Mouse (Mus musculus) gastrocnemius, adult 8-10 months (tissue): ENCODE measurements around the gene Papss1. TPM values are rescaled to one million over a fixed set of nuclear protein-coding genes. Genes with fewer than 3 reads are reported as not detected.
"Not testable (repeated sequence)": the region's sequence is repeated elsewhere in the genome, so short reads cannot be mapped to it uniquely, and the experiment has no call there.

Experiments used
- DNase-seq, 2 experiments: peaks; one replicate each; pipeline ENCODE4 v3.0.0; 2022; ENCODE audit warnings: low spot score in 2 of 2
- total RNA-seq, 4 experiments: library from RNA; stranded (reverse); gene quantifications; 2 replicates each; pipeline ENCODE4 v1.2.4; 2022

Gene Papss1
- total RNA-seq, result 1 to 10 TPM; 2.8 to 4.0 (median 3.8) TPM

DNA sequence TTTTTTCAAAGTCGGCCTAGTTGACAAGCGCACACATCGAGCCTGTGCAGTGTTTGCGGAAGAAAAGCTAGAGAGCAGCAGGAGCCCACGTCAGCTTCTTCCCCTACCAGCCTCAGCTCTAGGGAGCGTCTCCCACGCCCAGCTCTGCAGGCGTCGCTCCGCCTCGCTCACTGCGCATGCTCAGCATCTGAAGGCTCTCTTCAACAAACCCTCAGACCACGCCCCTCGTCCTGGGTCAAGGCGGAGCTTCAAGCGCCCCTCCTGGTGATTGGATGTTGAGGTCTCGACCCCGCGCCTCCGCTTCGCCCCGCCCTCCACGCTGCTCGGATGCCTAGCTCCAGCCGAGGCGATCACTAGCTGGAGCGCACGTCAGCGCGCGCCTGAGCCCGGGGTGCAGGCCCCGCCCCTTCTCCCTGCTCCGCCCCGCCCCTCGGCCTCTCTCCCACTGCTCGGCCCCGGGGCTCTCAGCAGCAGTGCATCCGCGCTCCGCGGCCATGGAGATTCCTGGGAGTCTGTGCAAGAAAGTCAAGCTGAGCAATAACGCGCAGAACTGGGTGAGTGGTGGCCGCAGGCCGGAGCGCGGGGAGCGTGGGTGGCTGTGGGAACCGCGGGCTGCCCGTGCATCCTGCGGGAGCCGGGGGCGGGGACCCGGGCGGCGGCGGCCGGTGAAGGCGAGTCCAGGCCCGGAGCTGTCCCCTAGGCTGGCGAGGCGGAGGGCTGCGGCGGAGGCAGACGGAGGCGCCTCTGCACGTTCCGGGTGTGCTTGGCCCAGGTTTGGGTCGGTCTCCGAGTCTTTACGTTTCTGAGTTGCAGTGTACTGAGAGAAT, at the start of gene Papss1:
Gene Papss1 (plus strand): TSS at position 339 of the 827 bp plus-strand sequence.
- peak; percentile 100 for DNase-seq

GRCm38 (mm10) chr3:131516332-131516999, 48.1 kb upstream of the Papss1 start:
- DNase-seq, result no peak

DNA sequence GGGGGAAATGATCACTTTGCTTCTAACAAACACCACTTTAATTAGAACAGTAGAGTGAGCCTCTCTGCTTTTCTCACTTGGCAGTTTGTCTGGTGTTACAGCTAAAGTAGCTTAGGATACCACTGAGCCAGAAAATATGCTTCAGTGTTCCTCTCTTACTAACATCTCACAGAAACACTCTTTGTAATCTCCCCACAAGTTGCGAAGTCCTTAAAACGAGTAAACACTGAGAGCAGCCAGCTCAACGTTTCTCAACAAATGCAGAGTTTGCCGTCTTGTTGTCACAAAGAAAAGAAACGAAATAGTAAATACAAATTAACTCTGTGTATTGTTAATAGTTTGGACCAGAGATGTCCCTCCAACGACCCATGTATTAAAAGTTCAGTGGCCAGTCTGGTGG, 46.8 kb upstream of the Papss1 start:
- no peak for DNase-seq

- no peak for DNase-seq
These were observed 43.4 kb upstream of the Papss1 start for GRCm38 (mm10) chr3:131521206-131521605.

DNA sequence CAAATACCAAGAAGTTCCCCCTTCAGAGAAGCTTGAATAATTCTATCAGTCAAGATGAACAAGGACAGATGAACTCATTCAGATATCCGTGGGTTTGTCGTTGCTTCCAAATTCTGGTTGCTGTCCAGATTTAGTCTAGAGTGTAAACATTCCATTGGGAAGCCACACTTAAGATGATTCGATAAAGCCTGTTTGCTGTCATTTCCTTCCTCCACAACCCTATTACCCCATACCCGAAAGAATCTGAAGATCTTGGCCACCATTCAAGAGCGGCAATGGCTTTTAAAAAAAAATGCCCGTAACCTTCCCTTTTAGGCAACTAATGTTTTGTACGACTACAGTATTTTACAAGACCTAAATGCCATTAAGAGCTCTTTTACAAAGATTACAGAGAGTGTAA, 42.3 kb upstream of the Papss1 start:
- no peak for DNase-seq

DNA sequence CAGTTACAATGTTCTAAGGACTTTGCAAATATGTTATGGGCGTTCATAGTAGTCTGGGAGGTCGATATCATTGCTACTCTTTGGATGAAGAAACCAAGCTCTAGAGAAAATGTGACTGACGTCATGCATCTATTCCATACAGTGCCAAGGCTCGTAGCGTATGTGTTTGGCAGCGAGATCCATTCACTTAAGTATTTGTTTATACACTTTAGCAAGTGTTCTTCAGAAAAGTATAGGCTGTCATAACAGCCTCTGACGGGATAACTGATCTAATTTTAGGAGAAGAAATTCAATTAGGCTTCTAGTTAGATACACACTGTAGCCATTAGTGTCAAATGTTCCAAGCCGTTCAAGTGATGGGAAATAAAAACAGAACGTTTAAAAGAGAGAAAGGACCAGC, 40.8 kb upstream of the Papss1 start:
- DNase-seq, result no peak

- DNase-seq, result no peak
These were observed 40.4 kb upstream of the Papss1 start for GRCm38 (mm10) chr3:131524210-131524609.

DNA sequence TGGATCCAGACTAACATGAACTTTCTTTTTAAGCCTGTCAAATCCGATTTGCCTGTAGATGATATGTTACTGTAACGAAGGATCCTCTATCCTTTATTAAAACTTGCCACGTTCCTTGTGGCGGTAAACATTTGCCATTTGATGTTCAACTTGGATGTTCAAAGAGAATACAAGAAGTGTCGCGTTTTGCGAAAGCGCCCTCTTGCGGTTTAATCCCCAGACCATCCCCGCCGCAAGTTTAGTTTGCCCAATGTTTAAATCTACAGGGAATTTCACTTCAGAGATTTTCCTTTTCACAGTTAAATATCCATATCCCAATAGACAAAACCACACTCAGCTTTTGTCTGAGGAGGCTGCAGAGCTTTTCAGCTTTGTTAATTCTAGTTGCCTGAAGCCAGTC, 39.8 kb upstream of the Papss1 start:
- peak in 1 of 2 experiments; percentile 6 for DNase-seq

- no peak for DNase-seq
These were observed 39.3 kb upstream of the Papss1 start for GRCm38 (mm10) chr3:131525229-131525628.

DNA sequence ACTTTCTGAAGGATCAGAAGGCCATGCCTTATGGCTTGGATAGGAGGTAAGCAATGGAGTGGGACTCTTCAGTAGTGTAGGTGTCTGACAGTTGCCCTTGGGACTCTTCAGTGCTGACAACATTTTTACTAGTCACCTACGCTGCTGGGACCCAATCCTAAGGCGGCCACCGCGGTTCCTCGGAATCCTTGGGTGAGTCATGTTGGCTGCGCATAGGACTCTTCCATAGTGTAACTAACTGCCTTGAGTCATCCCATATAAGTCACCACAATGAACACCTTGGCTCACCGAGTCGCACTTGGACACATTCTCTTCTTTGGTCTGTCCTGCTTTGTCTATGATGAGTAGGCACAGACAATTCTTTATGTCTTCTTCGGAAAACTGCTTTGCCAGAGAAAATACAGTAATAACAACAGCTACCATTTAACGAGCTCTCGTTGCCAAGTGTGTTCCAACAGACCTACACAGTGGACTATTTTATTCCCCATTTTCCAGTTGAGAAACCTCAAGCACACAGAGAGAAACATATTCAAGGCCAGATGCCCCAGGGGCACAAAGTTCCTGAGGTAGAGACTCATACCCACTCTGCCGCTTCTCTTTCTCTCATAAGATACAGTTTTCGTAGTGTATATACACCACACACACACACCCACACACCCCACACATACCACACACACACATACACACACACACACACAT, 23.2 kb upstream of the Papss1 start:
- no peak for DNase-seq

- DNase-seq, result not testable (repeated sequence)
These were observed 17.0 kb upstream of the Papss1 start for GRCm38 (mm10) chr3:131547562-131547961.

DNA sequence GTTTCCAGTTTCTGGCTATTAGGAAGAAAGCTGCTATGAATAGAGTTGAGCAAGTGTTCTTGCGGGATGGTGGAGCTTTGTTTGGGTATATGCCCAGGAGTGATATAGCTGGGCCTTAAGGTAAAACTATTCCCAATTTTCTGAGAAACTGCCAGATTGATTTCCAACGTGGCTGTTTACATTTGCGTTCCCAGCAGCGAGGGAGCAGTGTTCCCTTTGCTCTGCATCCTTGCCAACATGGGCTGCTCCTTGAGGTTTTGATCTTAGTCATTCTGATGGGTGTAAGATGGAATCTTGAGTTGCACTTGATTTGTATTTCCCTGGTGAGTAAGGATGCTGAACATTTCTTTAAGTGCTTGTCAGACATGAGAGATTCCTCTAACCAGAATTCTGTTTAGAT, 14.5 kb upstream of the Papss1 start:
- no peak for DNase-seq

- DNase-seq, result no peak
These were observed 12.0 kb upstream of the Papss1 start for GRCm38 (mm10) chr3:131552349-131553254.

DNA sequence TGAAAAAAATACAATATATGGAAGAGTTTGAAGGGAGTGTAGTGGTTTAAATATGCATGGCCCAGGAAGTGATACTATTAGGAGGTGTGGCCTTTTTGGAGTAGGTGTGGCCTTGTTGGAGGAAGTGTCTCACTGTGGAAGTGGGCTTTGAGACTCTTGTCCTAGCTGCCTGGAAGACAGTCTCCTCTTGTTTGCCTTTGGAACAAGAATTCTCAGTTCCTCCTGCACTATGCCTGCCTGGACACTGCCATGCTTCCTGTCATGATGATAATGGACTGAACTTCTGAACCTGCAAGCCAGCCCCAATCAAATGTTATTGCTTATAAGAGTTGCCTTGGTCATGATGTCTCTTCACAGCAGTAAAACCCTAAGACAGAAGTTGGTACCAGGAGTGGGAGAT, 8.8 kb upstream of the Papss1 start:
- no peak for DNase-seq

- DNase-seq, result no peak
These were observed 3.0 kb upstream of the Papss1 start for GRCm38 (mm10) chr3:131561591-131561990.

- no peak for DNase-seq
These were observed 666 bp downstream of the Papss1 start for GRCm38 (mm10) chr3:131565257-131565610.

DNA sequence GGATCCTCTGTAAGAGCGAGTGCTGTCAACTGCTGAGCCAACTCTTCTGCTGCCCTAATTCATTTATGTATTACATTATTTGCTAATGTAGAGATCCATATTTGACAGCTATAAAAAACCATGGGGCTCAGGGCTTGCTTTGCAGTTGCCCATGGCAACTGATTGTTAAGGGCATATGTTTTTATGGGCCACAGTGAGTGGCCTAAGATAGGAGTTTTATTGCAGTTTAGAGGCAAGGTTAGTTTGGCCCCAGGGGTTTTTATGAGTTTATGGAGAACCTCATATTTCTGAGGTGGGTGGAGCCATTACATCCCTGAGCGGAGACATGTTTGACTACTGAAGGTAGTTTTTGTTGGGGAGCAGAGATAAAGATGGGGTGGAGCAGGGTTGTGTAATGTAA, 1.7 kb downstream of the Papss1 start:
- no peak for DNase-seq

GRCm38 (mm10) chr3:131570506-131570905, 5.9 kb downstream of the Papss1 start:
- DNase-seq, result no peak

DNA sequence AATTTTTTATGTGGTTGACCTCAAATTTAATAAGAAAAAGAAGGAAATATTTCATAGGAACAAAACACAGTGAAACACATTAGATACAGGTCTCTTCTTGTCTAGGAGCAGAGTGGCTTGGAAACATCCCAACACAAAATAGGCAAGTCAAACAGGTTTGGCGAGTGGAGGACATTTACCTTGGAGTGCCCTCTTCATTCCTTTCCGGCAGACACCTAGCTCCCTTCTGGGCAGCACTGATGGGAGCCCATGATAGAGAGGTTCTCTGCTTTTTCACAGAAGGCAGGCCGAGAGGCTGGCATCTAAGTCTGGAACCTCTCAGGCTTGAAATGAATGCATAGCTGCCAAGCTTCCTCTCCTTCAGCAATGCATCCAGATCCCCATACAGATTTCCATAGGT, 9.0 kb downstream of the Papss1 start:
- no peak for DNase-seq

DNA sequence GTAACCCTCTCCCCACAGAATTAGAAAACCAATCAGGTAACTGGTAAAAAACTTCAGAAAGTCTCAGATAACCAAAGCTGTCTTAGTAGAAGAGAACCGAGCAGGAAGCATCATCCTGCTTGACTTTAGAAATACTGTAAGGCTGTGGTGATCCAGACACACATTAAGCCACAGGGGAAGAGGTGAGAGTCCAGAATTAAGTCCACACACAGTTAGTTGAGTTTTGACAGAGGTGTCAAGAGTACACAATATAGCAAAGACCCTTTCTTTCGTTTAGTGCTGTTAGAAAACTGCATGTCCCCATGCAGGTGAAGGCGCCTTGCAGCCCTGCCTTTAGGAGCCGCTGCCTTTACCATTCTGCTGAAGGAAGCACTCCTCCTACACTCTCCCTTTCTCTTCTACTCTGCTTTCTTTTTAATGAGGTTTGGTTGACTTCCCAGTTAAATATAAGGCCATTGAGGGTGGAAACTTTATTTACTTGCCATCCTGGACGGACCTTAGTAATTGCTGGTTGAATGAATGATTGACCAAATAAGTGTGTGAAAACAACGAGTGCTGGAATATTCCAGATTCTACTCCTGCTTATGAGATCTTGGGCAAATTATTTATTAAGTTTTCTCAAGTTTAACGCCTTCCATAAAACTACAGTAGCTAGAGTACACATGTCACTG, 14.0 kb downstream of the Papss1 start:
- DNase-seq, result no peak

- no peak for DNase-seq
These were observed 15.5 kb downstream of the Papss1 start for GRCm38 (mm10) chr3:131580040-131580439.
